Mouse (Mus musculus) lung, adult 2 months (tissue): ENCODE measurements around the gene Ppp1r1b. TPM values are rescaled to one million over a fixed set of nuclear protein-coding genes. Genes with fewer than 3 reads are reported as not detected.

Experiments
- DNase-seq: peaks from one replicate; pipeline ENCODE4 v3.0.0; 2022
- H3K4me1 ChIP-seq: fragments of 200-500 bp; 2 replicates; pipeline ENCODE4 v1.6.1; 2011; ENCODE audit warnings: low read length; ENCODE audit not compliant: control insufficient read depth, insufficient read depth
- H3K4me3 ChIP-seq: fragments of 200-500 bp; replicated peaks from 2 replicates; pipeline ENCODE3; 2011; ENCODE audit warnings: low read depth, mild to moderate bottlenecking, control low read depth, low read length; ENCODE audit errors: extremely low read depth
- CTCF ChIP-seq: fragments of 200-500 bp; IDR thresholded peaks from 2 replicates; pipeline ENCODE4 v1.5.1; 2011; ENCODE audit warnings: mild to moderate bottlenecking, low read length, control low read depth; ENCODE audit not compliant: insufficient read depth
- POLR2A ChIP-seq: fragments of 200-500 bp; IDR thresholded peaks from 2 replicates; pipeline ENCODE4 v1.6.1; 2011; ENCODE audit warnings: low read depth, mild to moderate bottlenecking, control low read depth, low read length, borderline replicate concordance; ENCODE audit errors: extremely low read depth
- WGBS: fragments of 180-500 bp; shearing (Covaris S2); methylation state at CpG from one replicate; pipeline ENCODE4 v1.1.7; 2018; 5-methylcytosine and 5-hydroxymethylcytosine counted together
- polyA plus RNA-seq: library from polyadenylated mRNA; depleted of rRNA; stranded (reverse); fragments of >200 nt; gene quantifications from 2 replicates; pipeline ENCODE4 v1.2.3, GENCODE M21; 2012

Ppp1r1b gene
- polyA plus RNA-seq, 1 experiment = 20.0 TPM

DNA sequence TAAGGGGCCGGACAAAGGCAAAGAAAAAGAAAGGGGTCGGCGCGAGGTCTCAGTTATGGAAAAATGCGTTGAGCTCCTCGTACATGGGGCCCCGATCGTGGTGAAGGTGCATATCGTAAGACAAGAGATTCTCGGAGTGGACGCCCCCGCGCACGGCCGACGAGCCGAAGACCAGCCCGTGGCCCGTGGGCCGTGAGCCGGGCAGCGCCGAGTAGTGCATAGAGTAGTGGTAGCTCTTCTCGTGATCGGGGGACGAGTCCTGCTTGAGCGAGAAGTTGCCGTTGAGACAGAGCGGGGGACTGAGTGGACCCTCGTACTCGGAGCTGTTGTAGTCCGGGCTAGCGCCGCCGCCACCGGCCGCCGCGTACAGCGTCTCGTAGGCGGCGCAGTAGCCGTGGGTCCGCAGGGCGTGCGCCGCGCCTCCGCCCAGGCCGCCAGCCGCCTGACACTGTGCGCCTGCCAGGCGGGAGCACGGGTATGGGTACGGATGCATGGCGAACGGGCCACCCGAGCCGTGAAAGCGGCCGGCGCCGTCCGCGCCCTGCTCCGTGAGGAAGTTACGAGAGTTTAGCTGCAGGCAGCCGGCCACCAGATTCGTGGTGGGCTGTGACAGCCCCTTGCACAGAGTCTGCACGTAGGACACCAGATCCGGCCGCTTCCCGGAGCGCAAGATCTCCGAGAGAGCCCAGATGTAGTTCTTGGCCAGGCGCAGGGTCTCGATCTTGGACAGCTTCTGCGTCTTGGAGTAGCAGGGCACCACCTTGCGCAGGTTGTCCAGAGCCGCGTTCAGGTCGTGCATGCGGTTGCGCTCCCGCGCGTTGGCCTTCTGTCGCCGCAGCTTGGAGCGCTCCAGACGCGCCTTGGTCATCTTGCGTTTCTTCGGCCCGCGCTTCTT is 20.8 kb upstream of the Ppp1r1b start:
- Histone ChIP-seq H3K4me1 (peaks cover 7% of the 10 kb centered on the region; the same call in 1 of the 2 replicates), H3K4me3 (no peak overlapping the region)
- no peak for TF ChIP-seq CTCF
- TF ChIP-seq POLR2A = no peak
- DNase-seq = no peak
- WGBS = 1% methylated on average over 97 of the region's 97 CpGs

DNA sequence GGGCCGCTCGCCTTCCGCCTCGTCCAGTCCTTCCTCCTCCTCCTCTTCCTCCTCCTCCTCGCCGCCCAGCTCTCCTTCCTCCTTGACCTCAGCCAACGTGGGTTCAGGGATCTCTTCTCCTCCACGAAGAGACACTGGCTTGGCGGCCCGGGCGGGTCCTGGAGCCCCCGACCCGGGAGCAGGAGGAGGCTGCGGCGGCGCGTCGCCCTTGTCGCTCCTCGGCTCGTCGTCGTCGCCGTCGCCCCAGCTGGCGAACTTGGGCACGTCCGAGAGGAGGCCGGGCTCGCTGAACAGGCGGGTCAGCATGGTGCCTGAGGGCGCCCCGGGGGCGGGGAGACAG is 20.2 kb upstream of the Ppp1r1b start:
- Histone ChIP-seq H3K4me1 (peaks cover 7% of the 10 kb centered on the region; the same call in 1 of the 2 replicates), H3K4me3 (no peak overlapping the region)
- WGBS = 1% methylated on average over 35 of the region's 35 CpGs
- TF ChIP-seq POLR2A (no peak), CTCF (no peak)
- no peak for DNase-seq

DNA sequence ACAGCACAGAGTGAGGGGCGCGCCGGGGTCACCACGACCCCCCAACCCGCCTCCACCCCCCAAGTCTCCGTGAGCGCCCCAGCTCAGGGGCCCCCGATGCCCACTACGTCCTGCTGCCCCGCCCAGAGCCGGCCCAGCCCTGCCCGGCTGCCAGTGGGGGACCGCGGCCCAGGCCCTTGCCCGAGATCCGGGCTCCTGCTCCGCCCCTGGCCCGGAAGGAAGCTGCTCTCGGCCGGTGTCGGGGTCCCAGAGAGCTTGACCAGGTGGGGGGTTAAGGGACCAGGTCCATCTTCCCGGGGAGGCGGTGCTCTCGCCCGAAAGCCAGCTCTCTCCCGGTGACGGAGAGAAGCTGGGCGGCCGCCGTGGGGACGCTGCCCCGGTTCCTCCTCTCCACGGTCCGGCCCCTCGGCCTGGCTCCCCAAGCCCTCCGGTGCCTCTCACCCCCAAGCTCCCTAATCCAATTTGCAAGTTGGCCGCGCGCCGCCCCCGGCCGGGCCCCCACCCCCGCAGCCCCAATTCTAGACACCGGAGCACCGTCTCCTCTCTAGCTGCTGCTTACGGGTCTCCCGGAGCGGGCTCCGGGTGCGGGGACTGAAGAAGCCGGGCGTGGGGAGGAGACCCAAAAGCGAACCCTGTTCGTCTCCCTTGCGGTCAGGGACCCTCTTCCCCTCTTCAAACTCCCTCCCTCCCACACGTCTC is 19.7 kb upstream of the Ppp1r1b start:
- 2% methylated on average over 55 of the region's 56 CpGs for WGBS

DNA sequence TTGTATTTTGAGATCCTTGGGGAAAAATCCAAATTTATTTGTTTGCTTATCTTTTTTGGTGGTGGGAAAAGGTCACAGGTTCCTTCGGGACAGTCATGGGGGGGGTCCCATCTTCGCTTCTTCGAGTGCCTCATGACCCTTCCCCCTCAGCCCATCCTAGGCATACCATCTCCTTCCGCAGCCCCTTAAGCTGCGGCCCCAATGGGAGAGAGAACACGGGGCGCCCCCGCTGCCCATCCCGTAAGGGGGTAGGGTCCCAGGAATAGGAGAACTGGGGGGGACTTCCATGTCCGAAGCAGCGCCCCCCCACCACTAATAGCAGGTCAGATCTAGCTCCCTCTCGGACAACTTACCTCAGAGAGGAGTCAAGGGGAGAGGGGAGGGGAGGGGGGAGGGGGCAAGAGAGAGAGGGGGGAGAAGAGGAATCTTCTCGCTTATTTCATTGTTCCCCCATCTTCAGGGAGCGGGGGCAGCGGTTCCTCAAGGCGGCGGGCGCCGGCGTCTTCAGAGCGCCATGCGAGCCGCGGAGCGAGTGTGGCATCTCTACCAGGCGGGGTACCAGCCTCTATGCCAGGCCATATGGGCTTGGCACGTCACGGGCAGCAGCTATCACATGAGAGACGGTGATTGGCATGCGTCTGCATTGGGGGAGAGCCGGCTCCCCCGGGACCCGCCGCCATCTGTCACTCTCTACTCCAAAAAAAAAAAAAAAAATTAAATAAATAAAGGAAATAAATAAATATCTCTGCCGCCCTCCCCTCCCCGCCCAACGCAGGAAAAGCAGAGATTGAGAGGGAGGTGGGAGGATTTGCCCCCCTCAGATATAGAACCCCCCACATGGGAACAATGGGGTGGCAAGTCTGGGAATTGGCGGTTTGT is 18.9 kb upstream of the Ppp1r1b start, which contains the start of gene Neurod2:
Gene Neurod2, minus strand, starts transcription at position 568 of the 879 bp plus-strand sequence.
- Histone ChIP-seq H3K4me1 (peaks cover 7% of the 10 kb centered on the region; the same call in 1 of the 2 replicates), H3K4me3 (no peak within 1 kb of the TSS)
- WGBS = 3% methylated on average over 38 of the region's 38 CpGs
- TF ChIP-seq POLR2A (no peak), CTCF (no peak)
- DNase-seq = no peak

More for the DNA sequence above, 19.7 kb upstream of the Ppp1r1b start:
- peaks cover 7% of the 10 kb centered on the region; the same call in 1 of the 2 replicates for H3K4me1 ChIP-seq
- DNase-seq = no peak
- H3K4me3 ChIP-seq = no peak overlapping the region
- TF ChIP-seq CTCF (no peak), POLR2A (no peak)

DNA sequence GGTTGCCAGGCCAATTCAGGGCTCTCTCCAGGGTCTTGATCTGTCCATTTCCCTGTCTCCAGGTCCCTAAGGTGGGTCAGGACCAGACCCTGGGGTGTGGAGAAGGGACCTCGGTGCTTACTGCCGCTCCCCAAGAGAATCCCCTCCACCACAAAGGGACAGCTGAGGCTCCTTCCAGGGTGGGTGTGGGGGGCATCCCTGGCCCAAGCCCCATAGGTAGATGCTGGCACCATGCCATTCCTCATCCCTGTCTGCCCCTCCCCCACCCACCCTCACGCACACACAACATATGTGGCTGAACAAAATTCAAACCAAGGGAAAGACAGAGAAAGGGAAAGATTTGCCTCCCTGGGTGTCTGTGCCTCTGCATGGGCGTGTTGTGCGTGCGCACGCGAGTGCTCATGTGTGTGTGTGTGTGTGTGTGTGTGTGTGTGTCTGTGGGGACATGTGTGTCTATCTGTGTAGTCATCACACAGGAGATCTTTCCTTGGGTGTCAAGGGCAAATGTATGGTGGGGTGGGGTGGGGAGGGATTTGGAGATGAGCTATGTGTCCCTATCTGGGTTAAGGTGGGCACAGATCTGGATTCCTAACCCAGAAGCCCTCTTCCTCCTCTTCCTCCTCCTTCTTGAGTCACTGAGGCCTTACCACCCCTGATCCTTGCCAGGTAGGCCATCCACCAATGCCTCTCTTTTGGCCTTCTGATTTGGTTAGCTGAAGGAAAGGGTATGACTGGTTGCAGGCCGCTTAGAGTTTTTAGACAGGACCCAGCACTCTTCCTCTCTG is 18.1 kb upstream of the Ppp1r1b start:
- TF ChIP-seq CTCF (no peak), POLR2A (no peak)
- 41% methylated on average over 9 of the region's 9 CpGs for WGBS
- peaks cover 9% of the 10 kb centered on the region; the same call in 1 of the 2 replicates for H3K4me1 ChIP-seq
- H3K4me3 ChIP-seq = no peak overlapping the region
- no peak for DNase-seq

DNA sequence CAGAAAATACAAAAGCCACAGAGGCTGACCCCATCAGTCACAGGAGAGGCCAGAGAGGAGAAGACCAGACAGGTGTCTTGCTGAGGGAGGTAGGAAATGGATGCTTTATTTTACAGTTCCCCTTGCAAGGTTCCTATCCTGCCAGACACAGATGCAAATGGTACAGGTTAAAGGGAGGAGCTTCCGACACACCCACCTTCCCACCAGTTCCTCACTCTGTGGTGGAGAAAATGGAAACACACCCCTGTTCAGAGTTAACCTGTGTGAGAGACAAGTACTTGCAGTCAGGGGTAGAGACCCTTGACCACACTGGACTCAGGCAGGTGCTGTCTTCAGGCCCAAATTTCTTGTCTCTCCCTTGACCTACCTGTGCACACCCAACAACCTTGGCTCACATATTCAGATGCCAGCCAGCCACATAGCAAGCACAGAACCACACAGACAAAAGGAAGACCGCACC is 17.4 kb upstream of the Ppp1r1b start:
- TF ChIP-seq CTCF = no peak
- no peak for TF ChIP-seq POLR2A
- 62% methylated on average over 2 of the region's 2 CpGs for WGBS
- no peak for DNase-seq
- Histone ChIP-seq H3K4me3 (no peak overlapping the region), H3K4me1 (peaks cover 9% of the 10 kb centered on the region; the same call in 1 of the 2 replicates)

DNA sequence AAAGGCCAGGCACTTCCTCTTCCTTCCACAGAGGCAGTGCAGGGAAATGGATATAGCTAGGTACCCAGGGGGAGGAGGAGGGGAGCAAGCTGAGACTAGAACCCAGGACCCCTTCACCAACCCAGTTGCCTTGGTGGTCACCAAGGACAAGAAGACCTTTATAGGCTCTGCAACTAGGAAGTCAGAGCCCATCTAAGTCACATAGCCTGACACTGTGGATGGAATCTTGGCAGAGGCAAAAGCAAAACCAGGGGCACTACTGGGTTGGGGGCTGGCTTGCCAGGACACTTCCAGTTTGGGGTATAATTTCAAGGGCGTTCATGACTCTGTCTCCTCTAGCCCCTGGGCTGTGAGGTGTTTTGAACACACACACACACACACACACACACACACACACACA is 16.8 kb upstream of the Ppp1r1b start:
- Histone ChIP-seq H3K4me3 (no peak overlapping the region), H3K4me1 (peaks cover 9% of the 10 kb centered on the region; the same call in 1 of the 2 replicates)
- DNase-seq = no peak
- 45% methylated on average over 1 of the region's 1 CpGs for WGBS
- TF ChIP-seq CTCF (no peak), POLR2A (no peak)

DNA sequence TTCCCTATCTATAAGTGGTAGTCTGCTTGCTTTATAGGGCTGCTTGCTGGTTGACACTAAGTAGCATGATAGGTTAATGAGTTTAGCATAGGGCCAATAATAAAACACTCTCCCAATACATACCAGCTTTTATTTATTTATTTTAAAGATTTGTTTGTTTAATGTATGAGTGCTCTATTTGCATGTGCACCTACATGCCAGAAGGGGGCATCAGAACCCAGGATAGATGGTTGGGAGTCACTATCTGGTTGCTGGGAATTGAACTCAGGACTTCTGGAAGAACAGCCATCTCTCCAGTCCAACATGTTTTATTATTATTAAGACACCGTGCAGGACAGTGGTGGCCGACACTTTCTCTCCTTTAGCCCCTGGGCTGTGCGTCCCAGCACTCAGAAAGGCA is 16.0 kb upstream of the Ppp1r1b start:
- TF ChIP-seq CTCF (no peak), POLR2A (no peak)
- peaks cover 9% of the 10 kb centered on the region; the same call in 1 of the 2 replicates for H3K4me1 ChIP-seq
- no peak overlapping the region for H3K4me3 ChIP-seq
- WGBS = 80% methylated on average over 3 of the region's 3 CpGs
- DNase-seq = no peak
